Mouse (Mus musculus) G1E (cell line): ENCODE measurements at regions not wholly inside any gene's neighbourhood (a gene's known extent, or its start where the extent isn't known, plus 50 kb on each side); places are given as distances from the start of the nearest gene placed in this dataset.

Experiments used
- ATAC-seq: 2 replicates; pipeline ENCODE4 v1.8.0; 2016; ENCODE audit warnings: mild to moderate bottlenecking; ENCODE audit not compliant: insufficient number of reproducible peaks, poor library complexity, low FRiP score, severe bottlenecking; ENCODE audit errors: extremely low read depth
- DNase-seq: peaks from one replicate; pipeline ENCODE4 v3.0.0; 2012; ENCODE audit warnings: low spot score
- H3K27me3 ChIP-seq: 2 replicates; pipeline ENCODE4 v1.6.1; 2012; ENCODE audit warnings: mild to moderate bottlenecking, low read length, inconsistent platforms; ENCODE audit not compliant: insufficient read depth
- H3K36me3 ChIP-seq: replicated peaks from 2 replicates; pipeline ENCODE3; 2012; ENCODE audit warnings: mild to moderate bottlenecking, inconsistent platforms
- H3K4me1 ChIP-seq: 2 replicates; pipeline ENCODE4 v1.6.1; 2012; ENCODE audit warnings: low read depth, low read length, inconsistent platforms, mixed read lengths; ENCODE audit not compliant: insufficient read depth
- H3K4me3 ChIP-seq: 2 replicates; pipeline ENCODE4 v1.5.1; 2012; ENCODE audit warnings: low read depth, mild to moderate bottlenecking, inconsistent platforms, low read length, moderate library complexity, mixed read lengths
- H3K9me3 ChIP-seq: replicated peaks from 2 replicates; pipeline ENCODE4 v1.6.1; 2012; ENCODE audit warnings: inconsistent platforms
- CTCF ChIP-seq: IDR thresholded peaks from 2 replicates; pipeline ENCODE4 v1.5.1; 2012; ENCODE audit warnings: low read depth, low read length, inconsistent platforms, mixed read lengths
- GATA1 ChIP-seq: IDR thresholded peaks from 2 replicates; pipeline ENCODE4 v1.6.1; 2012; ENCODE audit warnings: borderline replicate concordance, low read length, inconsistent platforms, mixed read lengths
- GATA2 ChIP-seq: IDR thresholded peaks from 2 replicates; pipeline ENCODE4 v1.6.1; 2012; ENCODE audit warnings: low read depth, low read length, inconsistent platforms, borderline replicate concordance
- POLR2AphosphoS5 ChIP-seq: IDR thresholded peaks from 2 replicates; pipeline ENCODE4 v1.6.1; 2012; ENCODE audit warnings: low read depth, low read length, inconsistent platforms; ENCODE audit not compliant: insufficient replicate concordance
- TAL1 ChIP-seq: conservative IDR thresholded peaks from 2 replicates; pipeline ENCODE4 v1.6.1; 2012; ENCODE audit warnings: low read depth, low read length, inconsistent platforms, mixed read lengths

DNA sequence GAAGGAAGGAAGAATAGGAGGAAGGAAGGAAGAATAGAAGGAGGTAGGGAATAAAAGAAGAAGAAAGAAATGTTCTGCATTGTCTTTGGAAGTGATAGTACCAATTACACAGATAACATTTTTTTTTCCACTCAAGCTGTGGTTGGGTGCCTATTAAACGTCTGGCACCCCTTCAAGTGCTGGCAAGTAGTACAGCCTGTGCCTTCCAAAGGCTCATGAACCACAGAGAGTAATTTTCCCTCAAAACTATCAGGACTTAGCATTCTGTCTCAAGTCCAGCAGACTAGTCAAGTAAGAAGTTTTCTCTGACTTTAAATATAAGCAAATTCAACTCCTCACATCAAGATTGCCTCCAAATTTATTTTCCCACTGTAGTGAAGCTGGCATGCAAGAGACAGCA, 321.0 kb upstream of the Klf6 start:
- Histone ChIP-seq H3K4me3 (no peak overlapping the region), H3K9me3 (no peaks in the 10 kb centered on the region), H3K27me3 (no peaks in the 10 kb centered on the region), H3K4me1 (no peaks in the 10 kb centered on the region), H3K36me3 (no peaks in the 10 kb centered on the region)
- TF ChIP-seq GATA1 (no peak), TAL1 (no peak), GATA2 (no peak), CTCF (no peak), POLR2AphosphoS5 (no peak)
- DNase-seq: no peak
- ATAC-seq: no peak

DNA sequence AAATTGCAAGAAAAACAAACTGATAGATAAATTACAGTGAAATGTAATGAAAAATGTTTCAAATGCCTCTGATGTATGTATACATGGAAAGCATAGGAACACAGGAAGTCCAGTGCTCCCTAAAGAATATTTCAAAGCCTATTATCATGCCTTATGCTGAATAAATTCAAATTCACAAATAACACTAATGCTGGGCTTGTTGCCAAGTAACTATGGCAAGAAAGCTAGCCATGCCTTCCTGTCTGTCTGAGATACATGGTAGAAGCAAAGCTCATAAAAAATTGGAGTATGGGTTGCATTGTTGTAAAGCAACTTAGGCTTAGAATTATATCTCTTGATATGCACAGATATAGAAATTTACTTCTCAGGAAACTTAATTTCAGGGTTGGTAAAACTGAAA, 315.8 kb upstream of the Klf6 start:
- no peak for TF ChIP-seq GATA1
- TF ChIP-seq POLR2AphosphoS5: no peak
- TF ChIP-seq CTCF: no peak
- TF ChIP-seq GATA2: no peak
- TF ChIP-seq TAL1: no peak
- no peak for ATAC-seq
- H3K4me3 ChIP-seq: no peak overlapping the region
- H3K27me3 ChIP-seq: no peaks in the 10 kb centered on the region
- no peaks in the 10 kb centered on the region for H3K36me3 ChIP-seq
- no peaks in the 10 kb centered on the region for H3K9me3 ChIP-seq
- no peak for DNase-seq
- H3K4me1 ChIP-seq: no peaks in the 10 kb centered on the region

- no peak overlapping the region for H3K4me3 ChIP-seq
- H3K9me3 ChIP-seq: no peaks in the 10 kb centered on the region
- DNase-seq (no peak), ATAC-seq (no peak)
- H3K36me3 ChIP-seq: no peaks in the 10 kb centered on the region
- TF ChIP-seq GATA1 (no peak), GATA2 (no peak), POLR2AphosphoS5 (no peak), TAL1 (no peak), CTCF (no peak)
- H3K27me3 ChIP-seq: no peaks in the 10 kb centered on the region
- no peaks in the 10 kb centered on the region for H3K4me1 ChIP-seq
Observed at GRCm38 (mm10) chr13:5546011-5546410, 315.3 kb upstream of the Klf6 start.

DNA sequence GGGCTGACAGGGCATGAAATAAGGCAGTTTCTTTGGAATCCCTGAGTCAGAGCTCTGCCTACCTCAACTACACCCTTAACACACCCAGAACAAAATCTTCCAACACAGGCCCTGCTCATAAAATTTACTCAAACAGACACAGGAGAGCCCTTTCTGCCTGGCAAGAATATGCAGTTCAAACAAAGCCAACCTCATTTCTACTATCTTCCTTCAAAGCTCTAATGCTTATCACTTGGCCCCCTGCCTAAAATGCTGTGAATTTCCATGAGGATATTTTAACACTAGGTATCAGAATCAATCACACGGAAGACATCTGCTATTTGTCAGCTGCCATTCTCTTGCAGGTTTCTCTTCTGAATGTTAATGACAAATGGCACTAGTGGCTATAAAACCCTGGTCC, 314.3 kb upstream of the Klf6 start:
- ATAC-seq: no peak
- TF ChIP-seq POLR2AphosphoS5 (no peak), GATA2 (no peak), GATA1 (no peak), CTCF (no peak), TAL1 (no peak)

DNA sequence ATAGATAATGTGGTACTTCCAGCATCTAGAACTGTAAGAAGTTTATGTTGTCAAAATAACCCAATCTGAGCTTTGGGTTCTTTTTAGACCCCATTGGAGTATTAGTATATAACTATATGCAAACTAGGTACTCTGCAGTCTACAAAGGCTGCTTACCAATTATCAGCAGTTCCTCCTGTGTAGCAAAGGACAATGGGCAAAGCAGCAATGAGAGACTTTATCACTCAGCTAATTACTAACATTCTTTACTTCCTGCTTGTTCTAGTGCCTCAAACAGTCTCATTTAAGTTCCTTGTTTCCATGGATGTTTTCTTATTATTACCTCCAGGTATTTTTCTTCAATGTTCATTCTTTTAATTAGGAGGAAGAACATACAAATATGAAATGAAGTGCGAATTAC, 312.5 kb upstream of the Klf6 start:
- Histone ChIP-seq H3K27me3 (no peaks in the 10 kb centered on the region), H3K36me3 (no peaks in the 10 kb centered on the region), H3K9me3 (no peaks in the 10 kb centered on the region), H3K4me1 (no peaks in the 10 kb centered on the region), H3K4me3 (no peak overlapping the region)
- TF ChIP-seq GATA1 (no peak), TAL1 (no peak), GATA2 (no peak), CTCF (no peak), POLR2AphosphoS5 (no peak)
- DNase-seq (no peak), ATAC-seq (no peak)

More for the DNA sequence above, 314.3 kb upstream of the Klf6 start:
- no peaks in the 10 kb centered on the region for H3K4me1 ChIP-seq
- no peak for DNase-seq
- H3K36me3 ChIP-seq: no peaks in the 10 kb centered on the region
- H3K27me3 ChIP-seq: no peaks in the 10 kb centered on the region
- no peaks in the 10 kb centered on the region for H3K9me3 ChIP-seq
- no peak overlapping the region for H3K4me3 ChIP-seq

DNA sequence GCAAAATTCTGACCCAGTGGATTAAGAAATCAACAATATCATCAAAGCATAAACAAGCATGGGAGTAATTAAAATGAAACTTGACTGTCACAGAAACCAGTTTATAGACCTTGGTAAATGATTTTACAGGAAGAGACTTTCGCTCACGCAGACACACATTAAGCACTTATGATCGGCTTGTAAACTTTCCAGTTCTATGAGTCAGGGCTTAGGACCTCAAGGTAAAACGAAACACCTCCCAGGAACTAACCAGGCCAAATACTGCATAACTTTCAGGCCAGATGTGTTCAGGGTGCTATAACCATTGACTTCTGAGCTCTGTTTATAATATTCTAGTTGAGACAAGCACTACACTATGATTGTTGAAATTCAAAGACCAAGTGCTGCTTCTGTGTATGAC, 312.1 kb upstream of the Klf6 start:
- no peak overlapping the region for H3K4me3 ChIP-seq
- TF ChIP-seq POLR2AphosphoS5 (no peak), TAL1 (no peak), CTCF (no peak), GATA1 (no peak), GATA2 (no peak)
- DNase-seq (no peak), ATAC-seq (no peak)
- no peaks in the 10 kb centered on the region for H3K4me1 ChIP-seq
- no peaks in the 10 kb centered on the region for H3K27me3 ChIP-seq
- no peaks in the 10 kb centered on the region for H3K36me3 ChIP-seq
- no peaks in the 10 kb centered on the region for H3K9me3 ChIP-seq

- H3K4me1 ChIP-seq: no peaks in the 10 kb centered on the region
- ATAC-seq (no peak), DNase-seq (no peak)
- no peaks in the 10 kb centered on the region for H3K27me3 ChIP-seq
- H3K4me3 ChIP-seq: no peak overlapping the region
- TF ChIP-seq GATA1: no peak
- no peak for TF ChIP-seq CTCF
- TF ChIP-seq GATA2: no peak
- no peak for TF ChIP-seq TAL1
- no peak for TF ChIP-seq POLR2AphosphoS5
- H3K36me3 ChIP-seq: no peaks in the 10 kb centered on the region
- no peaks in the 10 kb centered on the region for H3K9me3 ChIP-seq
Observed at GRCm38 (mm10) chr13:5549747-5550146, 311.5 kb upstream of the Klf6 start.
